Mouse (Mus musculus) leukemia stem cell, adult 10-12 weeks (primary cell): Measurements from ENCODE around the gene Selenof. TPM values are rescaled to one million over a fixed set of nuclear protein-coding genes. Genes with fewer than 3 reads are reported as not detected.

ENCODE experiments used
- polyA plus RNA-seq: library from polyadenylated mRNA; stranded (reverse); fragments of >175 nt; gene quantifications from 2 replicates; pipeline ENCODE4 v1.2.3, GENCODE M21; 2012; ENCODE audit warnings: low replicate concordance

Selenof gene
- 12.8 and 23.5 TPM in 2 replicates for polyA plus RNA-seq

GRCm38 (mm10) chr3:144570047-144570815 lies at the start of gene Selenof, which contains the start of gene Hs2st1:
TSS of gene Selenof (plus strand) at chr3:144570304.
TSS of gene Hs2st1 (minus strand) at chr3:144570181.

Other genes with a start within 250 kb of the Selenof start
- 3.5 and 4.8 TPM in 2 replicates for gene Hs2st1, start 123 bp upstream of the Selenof start, polyA plus RNA-seq
- gene Sh3glb1, start 150.0 kb downstream of the Selenof start, polyA plus RNA-seq: 58.3 and 59.8 TPM in 2 replicates
- 0.86 and 1.8 TPM in 2 replicates for gene Clca3a1, start 190.7 kb downstream of the Selenof start, polyA plus RNA-seq
- gene Clca3a2, start 249.2 kb downstream of the Selenof start, polyA plus RNA-seq: not detected in 2 replicates